Mouse (Mus musculus): ENCODE measurements around the gene Tlx2. TPM values are rescaled to one million over a fixed set of nuclear protein-coding genes. Genes with fewer than 3 reads are reported as not detected.

The Tlx2 gene
- polyA plus RNA-seq, 1 experiment from 2014 or later: 3.4 TPM

- H3K36me3 ChIP-seq (ENCODE audit: control insufficient read depth, insufficient read depth, low read length): no peaks in the 10 kb centered on the region
- H3K27ac ChIP-seq (ENCODE audit: low read length): peak within 1 kb of the TSS; percentile 75
- WGBS: under 1% methylated on average over 25 of the region's 25 CpGs
- H3K9ac ChIP-seq (ENCODE audit: low read length): peak within 1 kb of the TSS; percentile 75
- H3K4me2 ChIP-seq (ENCODE audit: low read depth, low read length): peak within 1 kb of the TSS; percentile 98
- H3K4me3 ChIP-seq (replicated peaks; ENCODE audit: low read length): peak within 1 kb of the TSS; percentile 58
- H3K4me1 ChIP-seq (ENCODE audit: control insufficient read depth, insufficient read depth, low read length): peaks cover 14% of the 10 kb centered on the region
- ATAC-seq (ENCODE audit: insufficient read depth, low FRiP score): peak; percentile 89
- H3K27me3 ChIP-seq (ENCODE audit: control insufficient read depth, insufficient read depth, low read length): no peaks in the 10 kb centered on the region
- no peaks in the 10 kb centered on the region for H3K9me3 ChIP-seq (replicated peaks; ENCODE audit: control insufficient read depth, low read length)
Measured at GRCm38 (mm10) chr6:83101316-83101687, 31.2 kb upstream of the Tlx2 start, which contains the start of the genes Ccdc142 and Gm42688. Ccdc142 (plus strand) TSS chr6:83101601. Gm42688 (plus strand) TSS chr6:83101617.

- no peak overlapping the region for H3K27ac ChIP-seq (ENCODE audit: low read length)
- peaks cover 14% of the 10 kb centered on the region for H3K4me1 ChIP-seq (ENCODE audit: control insufficient read depth, insufficient read depth, low read length)
- ATAC-seq (ENCODE audit: insufficient read depth, low FRiP score): no peak
- H3K4me3 ChIP-seq (replicated peaks; ENCODE audit: low read length): no peak overlapping the region
- WGBS: 55% methylated on average over 2 of the region's 2 CpGs
- H3K27me3 ChIP-seq (ENCODE audit: control insufficient read depth, insufficient read depth, low read length): no peaks in the 10 kb centered on the region
- no peaks in the 10 kb centered on the region for H3K9me3 ChIP-seq (replicated peaks; ENCODE audit: control insufficient read depth, low read length)
- H3K9ac ChIP-seq (ENCODE audit: low read length): no peak overlapping the region
- no peaks in the 10 kb centered on the region for H3K36me3 ChIP-seq (ENCODE audit: control insufficient read depth, insufficient read depth, low read length)
- no peak overlapping the region for H3K4me2 ChIP-seq (ENCODE audit: low read depth, low read length)
Measured at GRCm38 (mm10) chr6:83098411-83098810, 28.3 kb upstream of the Tlx2 start.

- Histone ChIP-seq H3K4me2 (ENCODE audit: low read depth, low read length) (no peak overlapping the region), H3K27ac (ENCODE audit: low read length) (no peak overlapping the region), H3K9me3 (replicated peaks; ENCODE audit: control insufficient read depth, low read length) (no peaks in the 10 kb centered on the region), H3K27me3 (ENCODE audit: control insufficient read depth, insufficient read depth, low read length) (no peaks in the 10 kb centered on the region), H3K9ac (ENCODE audit: low read length) (no peak overlapping the region), H3K4me1 (ENCODE audit: control insufficient read depth, insufficient read depth, low read length) (no peaks in the 10 kb centered on the region), H3K36me3 (ENCODE audit: control insufficient read depth, insufficient read depth, low read length) (no peaks in the 10 kb centered on the region), H3K4me3 (replicated peaks; ENCODE audit: low read length) (no peak overlapping the region)
- WGBS: 41% methylated on average over 6 of the region's 6 CpGs
- ATAC-seq (ENCODE audit: insufficient read depth, low FRiP score): no peak
Measured at GRCm38 (mm10) chr6:83095968-83096367, 25.9 kb upstream of the Tlx2 start.

- ATAC-seq (ENCODE audit: insufficient read depth, low FRiP score): 0 out of 2 replicates have a peak, but pooled peaks have one; percentile 47
- H3K27ac ChIP-seq (ENCODE audit: low read length): no peak overlapping the region
- 24% methylated on average over 6 of the region's 6 CpGs for WGBS
Measured at GRCm38 (mm10) chr6:83092416-83093127, 22.5 kb upstream of the Tlx2 start.

GRCm38 (mm10) chr6:83087926-83088260, 17.8 kb upstream of the Tlx2 start:
- H3K4me1 ChIP-seq (ENCODE audit: control insufficient read depth, insufficient read depth, low read length): 0 out of 2 replicates have a peak, but pooled peaks cover 7% of the 10 kb centered on the region
- peak overlapping the region; percentile 31; the same call in 1 of the 2 replicates for H3K9ac ChIP-seq (ENCODE audit: low read length)
- H3K27ac ChIP-seq (ENCODE audit: low read length): no peak overlapping the region
- peak overlapping the region; percentile 16; the same call in 1 of the 2 replicates for H3K4me3 ChIP-seq (replicated peaks; ENCODE audit: low read length)
- 16% methylated on average over 9 of the region's 9 CpGs for WGBS
- H3K4me2 ChIP-seq (ENCODE audit: low read depth, low read length): peak overlapping the region; percentile 43; the same call in 1 of the 2 replicates
- peaks cover 67% of the 10 kb centered on the region for H3K27me3 ChIP-seq (ENCODE audit: control insufficient read depth, insufficient read depth, low read length)
- H3K9me3 ChIP-seq (replicated peaks; ENCODE audit: control insufficient read depth, low read length): no peaks in the 10 kb centered on the region
- ATAC-seq (ENCODE audit: insufficient read depth, low FRiP score): no peak
- H3K36me3 ChIP-seq (ENCODE audit: control insufficient read depth, insufficient read depth, low read length): no peaks in the 10 kb centered on the region

More at GRCm38 (mm10) chr6:83092416-83093127, 22.5 kb upstream of the Tlx2 start:
- Histone ChIP-seq H3K36me3 (ENCODE audit: control insufficient read depth, insufficient read depth, low read length) (no peaks in the 10 kb centered on the region), H3K27me3 (ENCODE audit: control insufficient read depth, insufficient read depth, low read length) (peaks cover 24% of the 10 kb centered on the region), H3K4me2 (ENCODE audit: low read depth, low read length) (no peak overlapping the region), H3K4me3 (replicated peaks; ENCODE audit: low read length) (no peak overlapping the region), H3K9me3 (replicated peaks; ENCODE audit: control insufficient read depth, low read length) (no peaks in the 10 kb centered on the region), H3K9ac (ENCODE audit: low read length) (no peak overlapping the region), H3K4me1 (ENCODE audit: control insufficient read depth, insufficient read depth, low read length) (0 out of 2 replicates have a peak, but pooled peaks cover under 1% of the 10 kb centered on the region)

GRCm38 (mm10) chr6:83087205-83087925, 17.3 kb upstream of the Tlx2 start:
- H3K9ac ChIP-seq (ENCODE audit: low read length): peak overlapping the region; percentile 31
- 5% methylated on average over 47 of the region's 47 CpGs for WGBS
- H3K27ac ChIP-seq (ENCODE audit: low read length): no peak overlapping the region
- no peaks in the 10 kb centered on the region for H3K9me3 ChIP-seq (replicated peaks; ENCODE audit: control insufficient read depth, low read length)
- no peaks in the 10 kb centered on the region for H3K36me3 ChIP-seq (ENCODE audit: control insufficient read depth, insufficient read depth, low read length)
- peak overlapping the region; percentile 43 for H3K4me2 ChIP-seq (ENCODE audit: low read depth, low read length)
- no peak for ATAC-seq (ENCODE audit: insufficient read depth, low FRiP score)
- H3K27me3 ChIP-seq (ENCODE audit: control insufficient read depth, insufficient read depth, low read length): peaks cover 72% of the 10 kb centered on the region
- peak overlapping the region; percentile 16 for H3K4me3 ChIP-seq (replicated peaks; ENCODE audit: low read length)
- H3K4me1 ChIP-seq (ENCODE audit: control insufficient read depth, insufficient read depth, low read length): 0 out of 2 replicates have a peak, but pooled peaks cover 7% of the 10 kb centered on the region

GRCm38 (mm10) chr6:83086121-83087035, 16.3 kb upstream of the Tlx2 start, which contains the start of gene Lbx2:
Lbx2 (plus strand) TSS chr6:83086367.
- Histone ChIP-seq H3K4me2 (ENCODE audit: low read depth, low read length) (peak within 1 kb of the TSS; percentile 43; the same call in 1 of the 2 replicates), H3K27me3 (ENCODE audit: control insufficient read depth, insufficient read depth, low read length) (peaks cover 75% of the 10 kb centered on the region), H3K27ac (ENCODE audit: low read length) (no peak within 1 kb of the TSS), H3K9me3 (replicated peaks; ENCODE audit: control insufficient read depth, low read length) (no peaks in the 10 kb centered on the region), H3K4me3 (replicated peaks; ENCODE audit: low read length) (peak within 1 kb of the TSS; percentile 17), H3K9ac (ENCODE audit: low read length) (peak within 1 kb of the TSS; percentile 7; the same call in 1 of the 2 replicates), H3K4me1 (ENCODE audit: control insufficient read depth, insufficient read depth, low read length) (0 out of 2 replicates have a peak, but pooled peaks cover 7% of the 10 kb centered on the region), H3K36me3 (ENCODE audit: control insufficient read depth, insufficient read depth, low read length) (0 out of 2 replicates have a peak, but pooled peaks cover 6% of the 10 kb centered on the region)
- ATAC-seq (ENCODE audit: insufficient read depth, low FRiP score): no peak
- WGBS: 5% methylated on average over 38 of the region's 42 CpGs

GRCm38 (mm10) chr6:83084477-83084876, 14.4 kb upstream of the Tlx2 start:
- no peak overlapping the region for H3K27ac ChIP-seq (ENCODE audit: low read length)
- H3K4me1 ChIP-seq (ENCODE audit: control insufficient read depth, insufficient read depth, low read length): peaks cover 7% of the 10 kb centered on the region; the same call in 1 of the 2 replicates
- H3K36me3 ChIP-seq (ENCODE audit: control insufficient read depth, insufficient read depth, low read length): 0 out of 2 replicates have a peak, but pooled peaks cover 6% of the 10 kb centered on the region
- peaks cover 68% of the 10 kb centered on the region for H3K27me3 ChIP-seq (ENCODE audit: control insufficient read depth, insufficient read depth, low read length)
- ATAC-seq (ENCODE audit: insufficient read depth, low FRiP score): no peak
- 13% methylated on average over 6 of the region's 6 CpGs for WGBS
- no peak overlapping the region for H3K4me2 ChIP-seq (ENCODE audit: low read depth, low read length)
- H3K9ac ChIP-seq (ENCODE audit: low read length): no peak overlapping the region
- no peak overlapping the region for H3K4me3 ChIP-seq (replicated peaks; ENCODE audit: low read length)
- no peaks in the 10 kb centered on the region for H3K9me3 ChIP-seq (replicated peaks; ENCODE audit: control insufficient read depth, low read length)

All from stomach, embryonic 16.5 days (tissue).